Mouse (Mus musculus): ENCODE results near the gene Spopl. TPM values are rescaled to one million over a fixed set of nuclear protein-coding genes. Genes with fewer than 3 reads are reported as not detected.
A peak's percentile ranks its signal among the peaks of the same experiment; 100 is the strongest.
"Not testable (repeated sequence)": the region's sequence is repeated elsewhere in the genome, so short reads cannot be mapped to it uniquely, and the experiment has no call there.

Spopl gene
- 10 to 100 TPM; 27.6 to 29.7 TPM for total RNA-seq (2021)
- long read RNA-seq, experiment 1, full-length matches to known transcripts: 3 of 5 reads
- long read RNA-seq, experiment 1, partial matches to known transcripts: 0 of 5 reads
- long read RNA-seq, experiment 1, other reads (novel, unspliced or antisense): 2 of 5 reads
- long read RNA-seq, experiment 2, full-length matches to known transcripts: 7 of 15 reads
- long read RNA-seq, experiment 2, partial matches to known transcripts: 2 of 15 reads
- long read RNA-seq, experiment 2, other reads (novel, unspliced or antisense): 6 of 15 reads

- peak; percentile 49 to 73 for DNase-seq (ENCODE audit: low spot score in 2 of 2)
These were observed at the start of gene Spopl for GRCm38 (mm10) chr2:23571302-23572156. Gene Spopl (minus strand): TSS chr2:23572106.

GRCm38 (mm10) chr2:23620128-23620527 is 48.2 kb upstream of the Spopl start:
- DNase-seq (ENCODE audit: low spot score in 2 of 2): no peak

GRCm38 (mm10) chr2:23617989-23618388 is 46.1 kb upstream of the Spopl start:
- no peak for DNase-seq (ENCODE audit: low spot score in 2 of 2)

- DNase-seq (ENCODE audit: low spot score in 2 of 2): no peak
These were observed 33.5 kb upstream of the Spopl start for GRCm38 (mm10) chr2:23605391-23605790.

GRCm38 (mm10) chr2:23588769-23589168 is 16.9 kb upstream of the Spopl start:
- DNase-seq (ENCODE audit: low spot score in 2 of 2): no peak

GRCm38 (mm10) chr2:23572157-23572532 is 239 bp upstream of the Spopl start:
- not testable (repeated sequence) for DNase-seq (ENCODE audit: low spot score in 2 of 2)

GRCm38 (mm10) chr2:23570563-23570962 is 1.3 kb downstream of the Spopl start:
- no peak for DNase-seq (ENCODE audit: low spot score in 2 of 2)

- no peak for DNase-seq (ENCODE audit: low spot score in 2 of 2)
These were observed 3.1 kb downstream of the Spopl start for GRCm38 (mm10) chr2:23568775-23569174.

- DNase-seq (ENCODE audit: low spot score in 2 of 2): no peak
These were observed 6.7 kb downstream of the Spopl start for GRCm38 (mm10) chr2:23565081-23565801.

- DNase-seq (ENCODE audit: low spot score in 2 of 2): no peak
These were observed 9.0 kb downstream of the Spopl start for GRCm38 (mm10) chr2:23562898-23563297.

- DNase-seq (ENCODE audit: low spot score in 2 of 2): no peak
These were observed 12.7 kb downstream of the Spopl start for GRCm38 (mm10) chr2:23559186-23559585.

- no peak for DNase-seq (ENCODE audit: low spot score in 2 of 2)
These were observed 20.7 kb downstream of the Spopl start for GRCm38 (mm10) chr2:23551235-23551634.

- DNase-seq (ENCODE audit: low spot score in 2 of 2): no peak
These were observed 24.7 kb downstream of the Spopl start for GRCm38 (mm10) chr2:23547220-23547619.

GRCm38 (mm10) chr2:23539967-23540366 is 31.9 kb downstream of the Spopl start:
- DNase-seq (ENCODE audit: low spot score in 2 of 2): no peak

- not testable (repeated sequence) for DNase-seq (ENCODE audit: low spot score in 2 of 2)
These were observed 44.2 kb downstream of the Spopl start for GRCm38 (mm10) chr2:23527717-23528116.

GRCm38 (mm10) chr2:23505141-23505540 is 66.8 kb downstream of the Spopl start:
- no peak for DNase-seq (ENCODE audit: low spot score in 2 of 2)

GRCm38 (mm10) chr2:23481715-23482114 is 90.2 kb downstream of the Spopl start:
- DNase-seq (ENCODE audit: low spot score in 2 of 2): no peak

- DNase-seq (ENCODE audit: low spot score in 2 of 2): no peak
These were observed 104.4 kb downstream of the Spopl start for GRCm38 (mm10) chr2:23467471-23467870.

GRCm38 (mm10) chr2:23457452-23457851 is 114.5 kb downstream of the Spopl start:
- DNase-seq (ENCODE audit: low spot score in 2 of 2): no peak

Measured in adrenal gland, postnatal 4 days (tissue).